Mouse (Mus musculus) neural tube, embryonic 14.5 days (tissue): Measurements from ENCODE around the gene Gse1. TPM values are rescaled to one million over a fixed set of nuclear protein-coding genes. Genes with fewer than 3 reads are reported as not detected.

Experiments used
- ATAC-seq: fragments of 200-750 bp; cut with Nextera tagmentation; 2 replicates; pipeline ENCODE4 v1.8.0; 2017; ENCODE audit warnings: low read depth, mild to moderate bottlenecking, moderate TSS enrichment, moderate library complexity
- H3K27ac ChIP-seq: fragments of 300-500 bp; sonication (generic); 2 replicates; pipeline ENCODE4 v1.5.1; 2014; ENCODE audit warnings: low read depth, mild to moderate bottlenecking, control low read depth, low read length, moderate library complexity, mixed read lengths
- H3K27me3 ChIP-seq: fragments of 300-500 bp; sonication (generic); 2 replicates; pipeline ENCODE4 v1.6.1; 2014; ENCODE audit warnings: low read length; ENCODE audit not compliant: control insufficient read depth, insufficient read depth
- H3K36me3 ChIP-seq: fragments of 300-500 bp; sonication (generic); 2 replicates; pipeline ENCODE4 v1.6.1; 2014; ENCODE audit warnings: low read length, mixed read lengths; ENCODE audit not compliant: control insufficient read depth, insufficient read depth
- H3K4me1 ChIP-seq: fragments of 300-500 bp; sonication (generic); 2 replicates; pipeline ENCODE4 v1.6.1; 2014; ENCODE audit warnings: low read length; ENCODE audit not compliant: control insufficient read depth, insufficient read depth
- H3K4me2 ChIP-seq: fragments of 300-500 bp; sonication (generic); 2 replicates; pipeline ENCODE4 v1.6.1; 2014; ENCODE audit warnings: mild to moderate bottlenecking, low read depth, low read length, control low read depth
- H3K4me3 ChIP-seq: fragments of 300-500 bp; sonication (generic); 2 replicates; pipeline ENCODE4 v1.5.1; 2014; ENCODE audit warnings: low read depth, low read length, control low read depth, mixed read lengths
- H3K9ac ChIP-seq: fragments of 300-500 bp; sonication (generic); replicated peaks from 2 replicates; pipeline ENCODE4 v1.6.1; 2014; ENCODE audit warnings: low read depth, mild to moderate bottlenecking, control low read depth, low read length, mixed read lengths
- H3K9me3 ChIP-seq: fragments of 300-500 bp; sonication (generic); 2 replicates; pipeline ENCODE4 v1.6.1; 2016; ENCODE audit warnings: low read length; ENCODE audit not compliant: control insufficient read depth
- WGBS: fragments of 180-500 bp; shearing (Covaris S2); extraction: QIAGEN DNeasy Blood & Tissue Kit; methylation state at CpG from one replicate; pipeline ENCODE4 v1.1.7; 2014; 5-methylcytosine and 5-hydroxymethylcytosine counted together
- polyA plus RNA-seq: library from polyadenylated mRNA; unstranded; fragments of >200 nt; fragmentation: Nextera tagmentation; extraction: Ambion mirVana; gene quantifications from 2 replicates; pipeline ENCODE4 v1.2.1, GENCODE M21; 2014

Gene Gse1
- polyA plus RNA-seq, 1 experiment from 2014 or later = 23.3 TPM

DNA sequence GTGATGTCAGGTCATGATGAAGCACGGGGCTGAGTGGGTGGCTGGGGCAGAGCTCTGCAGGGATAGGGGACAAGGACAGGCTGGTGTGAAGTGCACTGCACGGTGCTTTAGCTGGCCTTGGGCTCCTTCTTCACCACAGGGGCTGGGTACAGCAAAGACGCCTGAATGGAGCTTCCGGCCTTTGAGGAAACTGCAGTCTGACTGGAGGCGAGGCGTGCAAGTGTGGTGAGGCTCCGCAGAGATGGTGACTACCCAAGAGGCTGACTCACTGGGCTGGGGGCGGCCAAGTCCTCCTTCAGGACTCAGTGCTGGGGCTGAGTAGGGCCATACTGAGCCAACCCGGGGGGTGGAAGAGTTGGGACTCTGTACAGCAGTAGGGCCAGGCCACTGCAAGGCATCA, 22.3 kb upstream of the Gse1 start:
- WGBS = 87% methylated on average over 9 of the region's 9 CpGs
- H3K4me3 ChIP-seq = no peak overlapping the region
- no peaks in the 10 kb centered on the region for H3K36me3 ChIP-seq
- H3K27ac ChIP-seq = no peak overlapping the region
- no peak overlapping the region for H3K9ac ChIP-seq
- H3K27me3 ChIP-seq = no peaks in the 10 kb centered on the region
- peaks cover 4% of the 10 kb centered on the region; the same call in 1 of the 2 replicates for H3K4me1 ChIP-seq
- ATAC-seq = no peak
- H3K9me3 ChIP-seq = no peaks in the 10 kb centered on the region
- no peak overlapping the region for H3K4me2 ChIP-seq

DNA sequence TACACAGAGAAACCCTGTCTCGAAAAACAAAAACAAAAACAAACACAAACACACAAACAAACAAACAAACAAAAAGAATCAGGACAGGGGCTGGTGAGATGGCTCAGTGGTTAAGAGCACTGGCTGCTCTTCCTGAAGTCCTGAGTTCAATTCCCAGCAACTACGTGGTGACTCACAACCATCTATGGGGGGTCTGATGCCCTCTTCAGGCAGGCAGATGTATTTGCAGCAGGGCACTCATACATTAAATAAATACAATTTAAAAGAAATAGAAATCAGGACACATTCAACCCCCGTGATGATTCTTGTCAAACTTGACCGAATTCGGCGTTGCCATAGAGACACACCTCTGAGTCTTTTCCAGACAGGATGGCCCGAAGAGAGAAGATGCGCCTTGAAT, 20.9 kb upstream of the Gse1 start:
- Histone ChIP-seq H3K27ac (no peak overlapping the region), H3K9ac (no peak overlapping the region), H3K36me3 (no peaks in the 10 kb centered on the region), H3K4me2 (no peak overlapping the region), H3K9me3 (no peaks in the 10 kb centered on the region), H3K4me3 (no peak overlapping the region), H3K27me3 (no peaks in the 10 kb centered on the region), H3K4me1 (peaks cover 4% of the 10 kb centered on the region; the same call in 1 of the 2 replicates)
- 91% methylated on average over 8 of the region's 8 CpGs for WGBS
- no peak for ATAC-seq

DNA sequence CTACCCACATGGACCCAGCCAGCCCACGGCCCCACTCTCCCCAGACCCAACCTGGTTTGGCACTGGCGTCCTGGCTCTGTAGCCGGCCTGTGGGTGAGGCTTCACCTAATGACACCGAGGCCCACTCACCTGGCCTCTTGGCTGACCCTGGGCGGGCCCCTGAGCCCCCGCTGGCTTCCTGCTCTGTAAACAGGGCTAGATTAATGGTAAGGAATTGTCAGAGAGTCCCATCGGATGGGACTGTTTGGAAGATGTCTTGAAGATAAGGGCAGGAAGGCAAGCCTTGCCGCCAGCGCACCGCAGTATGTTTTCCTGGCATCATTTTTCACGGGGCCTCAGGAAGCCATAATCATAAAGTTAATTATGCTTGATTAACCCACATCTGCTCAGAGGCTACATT, 20.1 kb upstream of the Gse1 start:
- Histone ChIP-seq H3K9me3 (no peaks in the 10 kb centered on the region), H3K9ac (0 out of 2 replicates have a peak overlapping the region, but pooled peaks have one; percentile 18)

DNA sequence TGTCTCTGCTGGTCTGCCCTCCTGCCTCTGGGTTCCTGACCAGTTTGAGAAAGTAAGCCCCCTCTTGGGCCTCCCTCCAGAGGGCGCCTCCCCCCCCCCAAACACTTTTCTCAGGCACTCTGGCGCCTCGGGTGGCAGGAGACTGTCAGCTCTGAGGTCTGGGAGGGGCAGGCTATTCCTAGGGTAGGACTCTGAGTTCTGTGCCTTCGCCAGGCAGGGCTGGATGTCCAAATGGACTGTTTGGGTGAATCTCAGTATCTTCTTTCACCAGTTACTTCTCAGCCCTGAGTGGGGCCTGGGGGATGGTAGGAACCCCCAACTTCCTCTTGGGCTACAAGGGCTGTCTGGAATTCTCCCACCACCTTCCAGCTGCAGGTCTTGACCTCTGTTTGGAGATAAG, 16.9 kb upstream of the Gse1 start:
- Histone ChIP-seq H3K36me3 (no peaks in the 10 kb centered on the region), H3K4me1 (peaks cover 14% of the 10 kb centered on the region), H3K9ac (no peak overlapping the region), H3K4me3 (no peak overlapping the region), H3K27ac (no peak overlapping the region), H3K9me3 (no peaks in the 10 kb centered on the region), H3K27me3 (no peaks in the 10 kb centered on the region), H3K4me2 (no peak overlapping the region)
- no peak for ATAC-seq
- WGBS = 21% methylated on average over 4 of the region's 4 CpGs

More for the DNA sequence above, 20.1 kb upstream of the Gse1 start:
- Histone ChIP-seq H3K27ac (no peak overlapping the region), H3K4me1 (peaks cover 4% of the 10 kb centered on the region; the same call in 1 of the 2 replicates), H3K4me3 (no peak overlapping the region), H3K36me3 (no peaks in the 10 kb centered on the region), H3K4me2 (no peak overlapping the region), H3K27me3 (no peaks in the 10 kb centered on the region)
- WGBS = 53% methylated on average over 11 of the region's 11 CpGs
- no peak for ATAC-seq

DNA sequence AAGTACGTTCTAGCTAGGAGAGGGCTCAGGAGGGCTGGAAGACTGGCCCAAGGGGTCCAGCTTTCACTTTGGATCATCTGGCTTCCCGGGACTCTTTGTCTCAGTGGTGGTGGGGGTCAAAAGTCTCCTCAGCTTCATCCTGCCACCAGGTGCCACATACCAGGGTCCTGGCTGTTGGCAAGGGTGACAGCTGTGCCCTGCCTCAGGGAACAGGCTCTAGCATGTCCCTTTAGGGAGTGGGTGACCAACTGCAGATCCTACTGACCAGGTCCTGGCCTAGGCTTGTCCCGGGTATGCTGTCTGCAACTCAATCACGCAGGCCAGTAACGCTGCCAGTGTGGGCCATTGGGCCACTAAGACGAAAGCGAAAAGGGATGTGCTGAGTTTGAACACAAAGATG, 15.7 kb upstream of the Gse1 start:
- Histone ChIP-seq H3K4me1 (peaks cover 20% of the 10 kb centered on the region), H3K9ac (no peak overlapping the region), H3K27ac (no peak overlapping the region), H3K27me3 (no peaks in the 10 kb centered on the region), H3K4me2 (no peak overlapping the region), H3K4me3 (no peak overlapping the region), H3K9me3 (no peaks in the 10 kb centered on the region), H3K36me3 (no peaks in the 10 kb centered on the region)
- no peak for ATAC-seq
- WGBS = 85% methylated on average over 7 of the region's 7 CpGs

DNA sequence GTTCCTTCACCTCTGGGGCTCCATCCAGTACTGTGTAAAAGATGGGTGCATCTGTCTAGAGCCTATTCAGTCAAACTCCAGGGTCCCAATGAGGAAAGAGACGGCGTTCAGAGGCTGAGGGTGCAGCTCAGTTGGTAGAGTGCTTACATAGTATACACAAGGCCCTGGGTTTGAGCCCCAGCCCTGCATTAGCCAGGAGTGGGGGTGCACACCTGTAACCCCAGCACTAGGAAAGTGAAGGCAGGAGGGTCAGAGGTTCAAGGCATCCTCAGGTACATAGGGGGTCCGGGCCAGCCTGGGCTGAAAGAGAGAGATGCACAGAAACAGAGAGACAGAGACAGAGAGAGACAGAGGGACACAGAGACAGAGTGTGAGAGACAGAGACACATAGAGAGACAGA, 15.0 kb upstream of the Gse1 start:
- H3K4me3 ChIP-seq = no peak overlapping the region
- WGBS = 91% methylated on average over 3 of the region's 3 CpGs
- H3K27me3 ChIP-seq = no peaks in the 10 kb centered on the region
- ATAC-seq = no peak
- peaks cover 16% of the 10 kb centered on the region for H3K4me1 ChIP-seq
- no peak overlapping the region for H3K4me2 ChIP-seq
- H3K36me3 ChIP-seq = no peaks in the 10 kb centered on the region
- H3K9me3 ChIP-seq = no peaks in the 10 kb centered on the region
- no peak overlapping the region for H3K27ac ChIP-seq
- H3K9ac ChIP-seq = no peak overlapping the region

DNA sequence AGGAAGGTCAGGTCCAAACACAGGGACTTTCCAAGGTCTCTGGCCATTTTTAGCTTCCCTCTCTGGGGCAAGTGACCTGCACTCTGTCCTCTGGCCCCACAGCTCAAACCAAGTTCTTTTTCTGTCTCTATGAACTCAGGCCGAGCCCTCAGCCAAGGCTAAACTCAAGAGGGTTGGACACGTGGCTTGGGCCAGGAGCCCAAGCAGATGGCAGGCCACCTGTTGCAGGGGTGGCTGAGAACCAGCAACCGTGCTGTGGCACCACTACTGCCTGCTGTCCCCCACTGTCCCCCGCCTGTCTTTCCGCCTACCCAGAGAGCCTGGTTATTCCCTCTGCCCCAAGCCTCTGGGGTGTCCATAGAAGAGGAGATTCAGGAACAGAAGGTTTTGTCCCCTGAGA, 14.3 kb upstream of the Gse1 start:
- Histone ChIP-seq H3K27ac (no peak overlapping the region), H3K4me3 (no peak overlapping the region), H3K9ac (no peak overlapping the region), H3K27me3 (no peaks in the 10 kb centered on the region), H3K4me2 (no peak overlapping the region), H3K36me3 (no peaks in the 10 kb centered on the region), H3K4me1 (peaks cover 16% of the 10 kb centered on the region), H3K9me3 (no peaks in the 10 kb centered on the region)
- WGBS = 44% methylated on average over 5 of the region's 5 CpGs
- no peak for ATAC-seq

DNA sequence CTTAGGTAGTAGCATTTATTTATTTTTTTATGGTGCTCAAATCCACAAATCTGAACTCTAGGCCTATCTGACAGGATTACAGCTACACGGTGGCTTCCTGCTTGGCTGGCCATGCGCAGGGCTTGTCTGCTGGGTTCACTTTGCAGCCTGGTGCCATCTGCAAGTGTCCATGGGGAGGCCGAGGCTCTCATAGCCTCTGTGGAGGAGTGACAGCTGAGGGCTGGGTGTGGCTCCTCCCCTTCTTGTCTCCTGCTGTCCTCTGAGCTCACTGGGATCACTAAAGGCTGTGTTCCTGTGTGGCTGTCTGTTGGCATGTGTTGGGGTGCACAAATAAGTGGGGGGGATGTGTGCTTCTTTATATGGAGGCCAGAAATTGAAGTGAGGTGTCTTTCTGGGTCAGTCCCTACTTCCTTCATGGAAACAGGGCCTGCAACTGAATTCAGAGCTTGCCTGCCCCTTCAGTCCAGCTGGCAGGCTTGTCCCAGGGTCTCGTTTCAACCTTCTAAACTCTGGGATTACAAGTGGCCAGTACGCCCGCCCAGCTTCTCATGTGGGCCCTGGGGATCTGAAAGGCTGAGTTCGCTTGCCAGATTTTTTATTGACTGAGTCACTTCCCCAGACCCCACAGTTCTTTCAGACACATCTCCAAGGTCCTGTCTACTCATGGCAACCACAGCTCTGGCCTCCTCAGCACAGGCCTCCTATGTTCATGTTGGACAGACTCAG, 12.7 kb upstream of the Gse1 start:
- Histone ChIP-seq H3K4me2 (no peak overlapping the region), H3K9ac (no peak overlapping the region), H3K4me1 (peaks cover 16% of the 10 kb centered on the region), H3K27me3 (no peaks in the 10 kb centered on the region), H3K36me3 (no peaks in the 10 kb centered on the region), H3K27ac (0 out of 2 replicates have a peak overlapping the region, but pooled peaks have one; percentile 16), H3K9me3 (no peaks in the 10 kb centered on the region), H3K4me3 (no peak overlapping the region)
- ATAC-seq = peak; percentile 29; the same call in 1 of the 2 replicates
- 25% methylated on average over 7 of the region's 7 CpGs for WGBS

DNA sequence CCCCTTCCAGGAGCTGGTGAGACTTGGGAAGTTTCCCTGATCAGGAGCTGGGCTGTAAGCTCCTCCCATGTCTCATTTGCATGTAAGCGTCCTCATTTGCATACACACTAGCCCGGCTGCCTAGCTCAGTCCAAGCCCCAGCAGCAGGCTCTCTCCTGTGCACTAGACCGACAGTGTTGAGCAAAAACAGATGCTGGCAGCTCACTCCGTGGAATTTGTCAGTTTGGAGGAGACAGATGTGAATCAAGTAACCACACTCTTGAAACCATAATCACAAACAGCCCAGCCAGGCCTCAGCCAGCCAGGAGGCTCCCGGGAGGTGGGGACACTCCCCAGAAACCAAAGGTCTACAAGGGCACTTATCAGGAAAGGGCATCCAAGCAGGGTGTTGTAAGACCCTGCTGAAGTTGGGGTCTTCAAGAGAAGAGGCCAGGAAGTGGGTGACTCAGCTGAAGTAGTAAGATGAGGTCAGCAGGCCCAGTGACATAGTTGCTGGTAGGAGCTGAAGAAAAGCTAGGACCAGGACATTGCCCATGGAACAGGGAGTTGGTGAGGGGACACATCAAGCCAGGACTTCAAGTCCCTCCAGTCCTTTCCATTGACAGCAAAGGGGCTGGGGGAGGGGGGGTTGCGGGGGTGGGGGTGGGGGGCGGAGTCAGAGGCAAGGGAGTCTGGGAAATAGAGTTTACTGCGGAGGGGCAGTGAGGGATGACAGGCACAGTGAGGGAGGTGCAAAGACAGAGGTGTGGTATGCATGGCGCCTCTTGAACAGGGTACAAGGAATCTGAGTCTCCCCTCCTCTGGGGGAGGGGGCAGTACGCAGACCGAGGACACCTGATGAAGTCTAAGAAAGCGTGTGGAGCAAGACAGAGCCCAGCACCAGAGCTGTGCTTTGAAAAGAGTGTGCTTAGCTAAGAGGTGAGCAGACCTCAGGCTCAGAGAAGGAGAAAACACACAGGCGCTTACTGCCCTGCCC, 11.1 kb upstream of the Gse1 start:
- Histone ChIP-seq H3K9me3 (no peaks in the 10 kb centered on the region), H3K4me1 (peaks cover 16% of the 10 kb centered on the region), H3K4me3 (no peak overlapping the region), H3K4me2 (no peak overlapping the region), H3K36me3 (no peaks in the 10 kb centered on the region), H3K9ac (no peak overlapping the region), H3K27ac (peak overlapping the region; percentile 55; the same call in 1 of the 2 replicates), H3K27me3 (no peaks in the 10 kb centered on the region)
- 23% methylated on average over 13 of the region's 13 CpGs for WGBS
- peak; percentile 79; the same call in 1 of the 2 replicates for ATAC-seq
